Mouse (Mus musculus) mouse trophoblast stem cell (cell line): ENCODE data around the gene Mbd3.

ENCODE experiments used
- in situ Hi-C, 2 experiments: fragments of 300-500 bp; cut with MseI, MboI; formaldehyde crosslinking; loops; 2 replicates in 1 of 2; 3 replicates in 1 of 2; pipeline ENCODE4 v1.15.1; 2025

The Mbd3 gene

GRCm38 (mm10) chr10:80399191-80399972 lies at the start of gene Mbd3:
Gene Mbd3 (minus strand): TSS chr10:80399550.
- in situ Hi-C loops = no loop called here

DNA sequence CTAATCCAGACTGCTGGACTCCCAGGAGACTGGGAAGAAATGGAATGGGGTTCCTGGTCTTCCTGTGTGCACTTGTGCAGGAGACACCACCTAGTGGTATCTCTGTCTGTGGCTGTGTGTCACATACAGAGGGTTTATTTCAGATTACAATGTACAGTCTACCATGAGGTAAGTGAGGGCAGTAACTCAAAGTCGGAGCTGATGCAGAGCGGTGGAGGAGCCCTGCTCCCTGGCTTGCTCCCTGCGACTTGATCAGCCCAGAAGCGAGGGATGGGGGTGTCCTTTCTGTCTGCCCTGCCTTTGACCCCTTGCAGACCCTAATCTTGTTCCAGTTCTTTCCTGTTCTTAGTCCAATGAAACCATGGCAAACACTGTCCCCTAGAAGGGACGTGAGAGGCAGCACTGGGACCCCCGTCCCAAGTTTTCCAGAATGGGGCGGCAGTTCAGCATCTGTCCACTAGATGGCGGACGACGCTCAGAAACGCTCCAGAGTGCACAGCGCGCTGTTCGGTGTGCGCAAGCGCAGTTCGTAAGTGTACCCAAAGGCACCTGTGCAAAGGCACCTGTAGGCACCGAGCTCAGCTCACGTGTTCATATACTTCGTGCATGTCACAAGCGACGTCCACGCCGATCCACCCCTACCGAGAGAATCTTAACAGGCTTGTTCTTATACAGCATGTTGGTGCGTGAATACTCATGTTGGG lies 46.7 kb upstream of the Mbd3 start:
- in situ Hi-C loops = loop anchor here (5.0 kb wide), 1 partner anchor 61 kb away; no protein-coding TSS in a partner anchor

GRCm38 (mm10) chr10:80445052-80445451 lies 45.7 kb upstream of the Mbd3 start:
- in situ Hi-C loops = loop anchor here (5.0 kb wide), 1 partner anchor 62 kb away; no protein-coding TSS in a partner anchor

- in situ Hi-C loops = loop anchor here (5.0 kb wide), 1 partner anchor 63 kb away; no protein-coding TSS in a partner anchor
These were observed 45.1 kb upstream of the Mbd3 start for GRCm38 (mm10) chr10:80444339-80445045.

GRCm38 (mm10) chr10:80443575-80444278 lies 44.4 kb upstream of the Mbd3 start:
- in situ Hi-C loops = no loop called here

GRCm38 (mm10) chr10:80442989-80443388 lies 43.6 kb upstream of the Mbd3 start:
- in situ Hi-C loops = no loop called here

- in situ Hi-C loops = no loop called here
These were observed 42.2 kb upstream of the Mbd3 start for GRCm38 (mm10) chr10:80441598-80441997.

DNA sequence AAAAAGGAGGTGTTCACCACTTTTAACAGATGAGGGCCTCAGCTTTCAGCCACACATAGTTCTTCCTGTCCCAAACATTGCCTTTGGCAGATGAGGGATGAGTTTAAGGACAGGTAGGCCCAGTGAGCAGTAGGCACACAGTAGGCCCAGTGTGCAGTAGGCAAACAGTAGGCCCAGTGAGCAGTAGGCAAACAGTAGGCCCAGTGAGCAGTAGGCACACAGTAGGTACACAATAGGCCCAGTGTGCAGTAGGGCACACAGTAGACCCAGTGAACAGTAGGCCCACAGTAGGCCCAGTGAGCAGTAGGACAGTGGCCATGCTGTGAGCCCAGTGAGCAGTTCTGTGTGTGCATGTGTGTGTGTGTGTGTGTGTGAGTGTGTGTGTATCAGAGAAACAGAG lies 40.7 kb upstream of the Mbd3 start:
- in situ Hi-C loops = no loop called here

DNA sequence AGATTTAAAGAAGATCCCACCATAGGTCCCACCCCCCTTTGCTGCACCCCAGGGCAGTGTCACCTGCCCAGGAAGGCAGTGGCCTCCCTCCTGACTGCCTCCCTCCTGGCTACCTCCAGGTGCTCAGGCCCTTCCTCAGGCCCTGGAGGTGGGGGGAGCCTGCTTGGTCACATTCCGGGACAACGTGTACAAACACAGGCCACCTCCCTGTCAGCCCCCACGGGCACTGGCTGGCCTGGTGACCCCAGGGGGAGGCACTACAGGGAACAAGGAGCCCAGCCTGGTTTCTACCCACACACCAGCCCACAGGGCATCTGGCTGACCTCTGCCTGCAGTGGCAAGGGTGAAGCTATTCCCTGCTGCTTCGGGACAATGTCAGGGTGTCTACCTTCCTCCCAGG lies 38.6 kb upstream of the Mbd3 start:
- in situ Hi-C loops = no loop called here

- in situ Hi-C loops = no loop called here
These were observed 36.9 kb upstream of the Mbd3 start for GRCm38 (mm10) chr10:80436276-80436675.

GRCm38 (mm10) chr10:80435764-80436163 lies 36.4 kb upstream of the Mbd3 start:
- in situ Hi-C loops = no loop called here

GRCm38 (mm10) chr10:80434823-80435222 lies 35.5 kb upstream of the Mbd3 start:
- in situ Hi-C loops = no loop called here

- in situ Hi-C loops = no loop called here
These were observed 34.9 kb upstream of the Mbd3 start for GRCm38 (mm10) chr10:80434233-80434592.

DNA sequence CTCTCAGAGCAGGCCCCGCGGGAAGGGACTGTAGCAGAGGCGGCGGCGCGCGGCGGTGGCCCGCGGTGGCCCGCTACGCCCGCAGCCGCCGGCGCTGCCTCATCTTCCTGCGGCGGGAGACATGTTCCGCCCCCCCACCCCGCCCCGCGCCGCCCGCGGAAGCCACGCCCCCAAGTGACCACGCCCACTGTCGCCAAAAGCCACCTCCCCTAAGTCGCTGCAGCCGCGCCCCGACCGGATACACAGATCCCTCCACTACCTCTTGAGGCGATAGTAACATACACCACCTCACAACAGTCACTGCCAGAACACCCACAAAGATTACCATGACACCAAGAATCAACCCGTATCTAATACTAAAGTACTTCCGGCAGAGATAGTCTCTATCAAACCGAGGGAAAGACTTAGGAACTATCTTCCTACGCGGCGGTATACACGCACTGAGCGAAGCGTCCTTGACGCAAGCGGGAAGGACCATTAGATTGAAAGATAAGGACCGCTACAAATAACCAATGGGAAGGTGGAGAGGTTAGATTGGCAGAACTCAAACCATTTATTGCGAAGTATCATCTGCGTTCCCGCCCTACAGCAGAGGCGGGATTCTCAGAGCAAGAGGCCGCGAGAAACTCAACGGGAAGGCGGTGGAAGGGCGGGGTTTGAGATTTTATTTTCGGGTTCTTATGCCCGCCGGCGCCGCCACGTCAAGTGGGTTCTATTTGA lies 34.3 kb upstream of the Mbd3 start, which contains the start of gene Tcf3:
Tcf3 (minus strand) TSS at position 135 of the 720 bp plus-strand sequence.
- in situ Hi-C loops = no loop called here

DNA sequence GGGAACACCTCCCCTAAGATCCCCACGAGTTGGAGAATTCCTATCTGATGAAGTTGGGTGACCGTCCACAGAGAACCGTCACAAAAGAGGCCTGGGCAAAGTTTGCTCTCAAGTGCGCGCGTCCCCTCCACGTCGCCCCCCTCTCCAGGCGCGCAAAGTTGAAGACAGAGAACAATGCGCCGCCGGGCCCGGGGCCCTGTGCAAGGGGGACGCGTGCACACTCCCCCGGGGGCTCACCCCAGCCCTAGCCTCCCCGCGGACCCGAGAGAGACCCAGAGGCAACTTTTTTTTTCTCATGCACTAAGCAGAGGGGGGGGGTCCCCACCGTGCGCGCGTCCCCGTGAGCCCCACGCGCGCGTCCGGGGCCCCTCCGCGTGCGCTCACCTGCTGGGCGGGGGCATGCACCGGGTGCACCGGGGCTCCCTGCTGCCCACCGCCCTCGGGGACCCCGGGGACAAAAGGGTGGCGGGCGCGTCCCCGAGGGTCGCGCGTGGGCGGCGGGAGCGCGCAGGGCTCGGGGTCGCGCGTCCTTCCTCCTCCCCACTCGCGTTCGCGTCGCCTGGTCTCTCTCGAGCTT lies 33.7 kb upstream of the Mbd3 start:
- in situ Hi-C loops = no loop called here

GRCm38 (mm10) chr10:80432387-80432785 lies 33.0 kb upstream of the Mbd3 start:
- in situ Hi-C loops = no loop called here

- in situ Hi-C loops = no loop called here
These were observed 32.4 kb upstream of the Mbd3 start for GRCm38 (mm10) chr10:80431570-80432386.

DNA sequence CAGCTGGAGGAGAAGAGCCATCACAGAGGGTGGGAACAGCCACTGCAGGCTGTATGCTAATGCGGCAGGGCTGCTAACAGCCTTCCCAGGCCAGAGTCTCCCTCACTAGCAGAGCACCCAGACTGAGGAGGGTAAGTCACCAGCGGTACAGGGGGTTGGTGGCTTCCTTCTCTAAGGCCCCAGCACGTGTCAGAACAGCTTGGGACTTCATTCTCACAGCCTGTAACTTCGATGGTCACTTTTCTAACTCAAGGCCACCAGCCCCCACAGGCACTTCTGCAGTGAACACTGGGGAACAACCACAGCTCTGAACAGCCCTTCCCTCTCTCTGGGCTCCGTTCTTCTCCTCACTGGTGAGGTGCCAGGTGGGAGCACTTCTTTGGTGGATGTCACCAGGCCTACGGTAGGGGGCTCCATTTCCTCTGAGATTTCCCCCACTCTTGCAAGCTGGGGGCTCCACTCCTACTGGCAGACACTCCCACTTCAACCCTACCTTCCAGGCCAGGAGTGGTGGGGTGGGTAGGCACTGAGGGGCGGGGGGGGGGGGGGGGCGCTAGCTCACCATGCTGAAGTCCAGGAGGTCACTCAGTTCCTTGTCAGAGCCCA lies 31.1 kb upstream of the Mbd3 start:
- in situ Hi-C loops = no loop called here

- in situ Hi-C loops = no loop called here
These were observed 30.4 kb upstream of the Mbd3 start for GRCm38 (mm10) chr10:80429800-80430199.
